Mouse (Mus musculus) kidney, adult 18-20 months (tissue): ENCODE data around the gene Wdr76.
A peak's percentile ranks its signal among the peaks of the same experiment; 100 is the strongest.
"Not testable (repeated sequence)": the region's sequence is repeated elsewhere in the genome, so short reads cannot be mapped to it uniquely, and the experiment has no call there.

Experiments used
- DNase-seq: peaks from one replicate; pipeline ENCODE4 v3.0.0; 2021

The Wdr76 gene

DNA sequence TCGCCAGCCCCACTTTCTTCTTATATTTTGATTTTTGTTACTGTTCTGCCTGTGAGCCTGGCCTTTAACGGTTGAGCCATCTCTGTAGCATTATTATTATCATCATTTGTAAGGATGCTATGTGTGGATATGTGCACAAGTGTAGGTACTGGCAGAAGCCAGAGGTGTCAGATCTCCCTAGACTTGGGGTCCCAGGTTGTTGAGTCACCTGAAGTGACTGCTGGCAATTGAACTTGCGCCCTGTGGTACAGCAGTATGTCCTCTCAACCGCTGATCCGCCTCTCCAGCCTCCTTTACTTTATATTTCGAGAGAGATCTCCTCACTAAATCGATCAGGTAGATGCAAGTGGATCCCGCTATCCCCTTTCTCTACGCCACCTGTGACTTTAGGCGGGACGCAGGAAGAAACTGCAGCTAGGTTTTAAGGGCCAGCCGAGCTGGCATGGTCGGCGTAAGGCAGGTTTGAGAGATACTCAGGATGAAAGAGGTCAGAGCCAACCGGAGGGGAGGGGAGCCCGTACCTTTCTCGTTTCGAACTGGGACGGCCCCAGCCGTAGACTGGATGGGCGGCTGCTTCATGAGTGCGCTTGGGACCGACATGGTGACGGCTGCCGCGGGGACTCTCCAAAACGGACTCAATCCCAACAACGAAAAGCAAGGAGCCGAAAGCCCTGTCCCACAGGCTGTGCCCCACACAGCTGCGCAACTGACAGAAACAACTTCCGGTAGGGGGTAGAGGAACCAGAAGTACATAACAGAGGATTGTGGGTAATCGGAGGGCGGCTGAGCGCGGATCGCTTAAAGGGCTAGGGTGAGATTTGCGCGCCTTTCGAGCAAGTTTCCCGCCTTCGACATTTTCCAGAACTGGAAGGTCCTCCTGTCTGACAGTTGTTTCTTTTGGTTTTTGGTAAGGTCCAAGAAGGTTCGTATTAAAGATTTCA, at the start of gene Wdr76, which contains the start of gene Mfap1a:
TSS of gene Wdr76 (plus strand) at position 782 of the 941 bp plus-strand sequence.
TSS of gene Mfap1a (minus strand) at position 724 of the 941 bp plus-strand sequence.
- peak; percentile 87 for DNase-seq

DNA sequence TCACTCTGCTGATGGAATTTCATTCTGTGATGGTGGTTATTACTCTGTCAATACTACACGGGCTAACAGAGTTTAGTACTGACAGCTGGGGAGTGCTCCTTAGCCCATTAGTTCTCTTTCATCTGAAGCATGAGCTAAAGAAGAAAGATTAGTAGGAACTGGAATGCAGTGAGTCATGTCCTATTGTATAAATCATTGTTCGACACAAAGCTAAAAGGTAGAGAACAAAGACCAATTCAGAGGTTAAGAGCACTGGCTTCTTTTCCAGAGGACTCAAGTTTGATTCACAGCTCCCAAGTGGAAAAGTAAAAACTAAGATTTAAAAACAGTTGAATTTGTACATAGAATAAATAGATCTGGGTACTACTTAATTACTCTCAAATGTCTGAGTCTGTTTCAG, 46.5 kb upstream of the Wdr76 start:
- no peak for DNase-seq

DNA sequence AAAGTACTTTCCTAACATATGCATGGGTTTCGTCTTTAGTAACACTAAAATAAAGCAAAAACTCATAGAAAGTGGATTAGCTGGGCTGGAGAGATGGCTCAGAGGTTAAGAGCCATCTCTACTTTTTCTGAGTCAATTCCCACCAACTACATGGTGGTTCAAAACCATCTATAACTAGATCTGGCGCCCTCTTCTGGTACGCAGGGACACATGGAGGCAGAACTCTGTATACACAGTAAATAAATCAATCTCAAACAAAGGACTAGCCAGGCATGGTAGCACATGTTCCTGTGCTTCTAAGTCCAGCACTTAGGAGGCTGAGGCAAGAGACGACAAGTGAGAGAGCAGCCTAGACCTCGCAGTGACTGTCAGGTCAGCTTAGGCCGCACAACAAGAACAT, 37.5 kb upstream of the Wdr76 start:
- not testable (repeated sequence) for DNase-seq

DNA sequence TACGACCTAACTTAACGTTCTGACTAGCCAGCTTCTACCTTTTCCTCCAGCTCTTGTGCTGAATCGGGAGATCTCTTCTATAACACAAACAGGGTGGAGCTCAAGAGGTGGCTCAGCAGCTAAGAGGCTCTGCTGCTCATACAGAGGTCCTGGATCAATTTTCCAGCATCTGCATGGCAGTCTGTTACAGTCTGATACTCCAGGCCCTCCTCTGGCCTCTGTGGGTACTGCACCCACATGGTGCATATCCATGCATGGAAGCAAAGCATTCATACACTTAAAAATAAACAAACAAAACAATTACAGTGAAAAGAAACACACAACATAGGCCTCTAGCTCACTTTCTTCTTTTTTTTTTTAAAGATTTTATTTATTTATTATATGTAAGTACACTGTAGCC, 33.7 kb upstream of the Wdr76 start:
- DNase-seq = not testable (repeated sequence)

DNA sequence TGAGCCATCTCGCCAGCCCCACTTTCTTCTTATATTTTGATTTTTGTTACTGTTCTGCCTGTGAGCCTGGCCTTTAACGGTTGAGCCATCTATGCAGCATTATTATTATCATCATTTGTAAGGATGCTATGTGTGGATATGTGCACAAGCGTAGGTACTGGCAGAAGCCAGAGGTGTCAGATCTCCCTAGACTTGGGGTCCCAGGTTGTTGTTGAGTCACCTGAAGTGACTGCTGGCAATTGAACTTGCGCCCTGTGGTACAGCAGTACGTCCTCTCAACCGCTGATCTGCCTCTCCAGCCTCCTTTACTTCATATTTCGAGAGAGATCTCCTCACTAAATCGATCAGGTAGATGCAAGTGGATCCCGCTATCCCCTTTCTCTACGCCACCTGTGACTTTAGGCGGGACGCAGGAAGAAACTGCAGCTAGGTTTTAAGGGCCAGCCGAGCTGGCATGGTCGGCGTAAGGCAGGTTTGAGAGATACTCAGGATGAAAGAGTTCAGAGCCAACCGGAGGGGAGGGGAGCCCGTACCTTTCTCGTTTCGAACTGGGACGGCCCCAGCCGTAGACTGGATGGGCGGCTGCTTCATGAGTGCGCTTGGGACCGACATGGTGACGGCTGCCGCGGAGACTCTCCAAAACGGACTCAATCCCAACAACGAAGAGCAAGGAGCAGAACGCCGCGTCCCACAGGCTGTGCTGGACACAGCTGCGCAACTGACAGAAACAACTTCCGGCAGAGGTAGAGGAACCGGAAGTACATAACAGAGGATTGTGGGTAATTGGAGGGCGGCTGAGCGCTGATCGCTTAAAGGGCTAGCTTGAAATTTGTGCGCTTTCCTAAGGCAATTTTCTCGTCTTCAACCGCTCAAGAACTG, 33.0 kb upstream of the Wdr76 start, which contains the start of gene Mfap1b:
TSS of gene Mfap1b (minus strand) at position 767 of the 879 bp plus-strand sequence.
- DNase-seq = peak; percentile 80

DNA sequence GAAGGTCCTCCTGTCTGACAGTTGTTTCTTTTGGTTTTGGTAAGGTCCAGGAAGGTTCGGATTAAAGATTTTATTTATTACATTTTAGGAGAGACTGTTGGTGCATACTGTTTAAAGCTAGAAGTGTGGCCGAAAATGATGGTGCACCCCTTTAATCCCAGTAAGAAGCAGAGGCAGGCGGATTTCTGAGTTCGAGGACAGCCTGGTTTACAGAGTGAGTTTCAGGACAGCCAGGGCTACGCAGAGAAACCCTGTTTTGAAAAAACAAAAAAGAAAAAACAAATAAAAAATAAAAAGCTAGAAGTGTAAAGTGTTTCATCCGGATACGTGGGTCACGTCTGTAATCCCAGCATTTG, 32.4 kb upstream of the Wdr76 start:
- no peak for DNase-seq

DNA sequence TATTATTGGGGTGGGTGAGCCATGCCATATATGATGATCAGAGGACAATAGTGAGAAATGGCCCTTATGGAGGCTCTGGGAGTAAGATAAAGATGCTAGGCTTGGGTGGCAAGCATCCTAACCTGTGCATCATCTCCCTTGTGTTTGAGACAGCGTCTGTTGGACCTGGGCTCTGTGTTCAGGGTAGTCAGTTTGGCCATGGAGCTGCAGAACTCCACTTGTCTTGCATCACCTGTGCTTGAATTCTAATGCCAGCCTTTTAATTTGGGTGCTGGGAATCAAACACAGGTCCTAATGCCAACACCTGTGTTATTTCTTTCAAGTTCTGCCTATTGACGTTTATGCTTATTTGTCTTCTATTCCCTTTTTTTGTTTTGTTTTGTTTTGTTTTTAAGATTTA, 31.2 kb upstream of the Wdr76 start:
- not testable (repeated sequence) for DNase-seq

DNA sequence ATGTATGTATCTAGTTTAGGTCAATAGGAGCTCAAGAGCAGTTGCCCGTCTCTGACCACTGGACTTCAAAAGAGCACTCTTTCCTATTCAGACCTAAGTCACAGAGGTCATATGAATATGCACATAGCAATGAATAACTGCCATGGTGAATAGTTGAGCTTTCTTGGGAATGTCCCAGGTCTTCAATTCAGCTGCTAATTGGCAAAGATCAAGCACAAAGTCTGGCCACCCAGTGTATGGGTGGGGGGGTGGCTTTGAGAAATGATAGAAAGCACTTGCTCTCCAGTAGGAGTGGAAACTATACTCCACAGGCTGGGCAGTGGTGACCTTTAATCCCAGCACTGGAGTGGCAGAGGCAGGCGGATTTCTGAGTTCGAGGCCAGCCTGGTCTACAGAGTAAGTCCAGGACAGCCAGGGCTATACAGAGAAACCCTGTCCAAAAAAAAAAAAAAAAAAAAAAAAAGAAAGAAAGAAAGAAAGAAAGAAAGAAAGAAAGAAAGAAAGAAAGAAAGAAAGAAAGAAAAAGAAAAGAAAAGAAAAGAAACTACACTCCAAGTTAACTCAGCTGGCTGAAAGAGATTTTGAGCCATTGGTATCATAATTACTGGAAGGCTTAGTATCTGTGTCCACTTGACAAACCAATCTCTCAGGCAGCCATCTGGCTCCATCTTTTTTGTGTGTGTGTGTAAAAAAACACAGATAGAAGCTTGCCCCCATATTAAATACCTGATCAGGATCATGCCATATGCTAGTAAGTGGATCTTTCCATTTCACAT, 28.8 kb upstream of the Wdr76 start:
- DNase-seq = no peak

DNA sequence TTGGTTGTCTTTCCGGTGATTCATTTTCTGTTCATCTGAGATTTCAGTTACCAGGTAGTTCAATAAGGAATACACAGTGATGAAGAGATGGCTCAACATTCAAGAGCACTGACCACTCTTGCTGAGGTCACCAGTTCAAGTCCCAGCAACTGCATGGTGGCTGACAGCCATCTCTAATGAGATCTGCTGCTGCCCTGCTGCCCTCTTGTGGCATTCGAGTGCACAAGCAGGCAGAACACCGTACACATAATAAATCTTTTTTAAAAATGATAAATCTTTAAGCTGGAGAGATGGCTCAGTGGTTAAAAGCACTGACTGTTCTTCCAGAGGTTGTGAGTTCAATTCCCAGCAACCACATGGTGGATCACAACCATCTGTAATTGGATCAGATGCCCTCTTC, 26.0 kb upstream of the Wdr76 start:
- DNase-seq = peak; percentile 15

DNA sequence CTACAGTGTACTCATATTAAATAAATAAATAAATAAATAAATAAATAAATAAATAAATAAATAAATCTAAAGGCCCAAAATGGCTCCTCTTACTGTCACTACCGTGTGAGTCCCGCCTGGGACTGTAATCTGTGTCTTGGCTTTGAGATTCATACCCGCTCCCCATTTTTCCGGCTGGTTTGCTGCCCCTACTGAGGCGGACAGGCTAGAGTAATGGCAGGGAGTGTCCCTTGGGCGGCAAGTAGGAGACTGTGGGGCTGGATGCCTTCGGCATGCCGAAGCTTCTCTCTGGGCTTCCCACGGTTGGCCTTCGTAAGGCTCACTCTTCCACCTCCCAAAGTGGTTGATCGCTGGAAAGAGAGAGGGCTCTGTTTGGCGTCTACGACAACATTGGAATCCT, 25.6 kb upstream of the Wdr76 start:
- DNase-seq = not testable (repeated sequence)

DNA sequence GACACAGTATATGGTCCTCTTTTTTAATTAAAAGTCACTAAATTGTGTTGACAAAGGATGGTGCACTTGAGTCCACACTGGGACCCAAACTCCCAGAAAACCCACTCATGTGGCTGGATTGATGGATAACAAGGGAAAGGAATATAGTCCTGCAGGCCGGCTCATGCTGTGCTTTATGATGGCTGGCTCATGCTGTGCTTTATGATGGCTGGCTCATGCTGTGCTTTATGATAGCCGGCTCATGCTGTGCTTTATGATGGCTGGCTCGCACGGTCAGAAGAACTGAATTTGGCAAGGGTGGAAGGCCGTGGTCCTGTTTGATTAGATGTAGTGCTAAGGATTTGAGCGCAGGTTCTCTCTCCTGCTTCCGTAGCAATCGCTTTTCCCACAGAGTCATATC, 22.9 kb upstream of the Wdr76 start:
- no peak for DNase-seq

DNA sequence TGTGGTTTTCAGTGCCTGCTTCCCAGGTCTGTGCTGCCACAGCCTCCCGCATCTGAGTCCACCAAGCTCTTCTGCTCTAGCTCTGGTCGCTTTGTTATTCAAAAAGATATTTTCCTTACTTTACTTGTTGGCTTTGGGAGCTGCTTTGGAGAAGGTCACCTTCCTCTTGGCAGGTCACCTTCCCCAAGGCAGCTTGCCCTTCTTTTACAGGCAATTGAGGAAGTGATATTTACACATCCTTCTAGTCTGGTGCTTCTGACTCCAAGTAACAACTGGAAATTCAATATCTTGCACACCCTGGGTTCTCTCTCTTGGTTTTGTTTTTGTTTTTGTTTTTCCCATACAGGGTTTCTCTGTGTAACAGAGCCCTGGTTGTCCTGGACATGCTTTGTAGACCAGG, 22.1 kb upstream of the Wdr76 start:
- not testable (repeated sequence) for DNase-seq

DNA sequence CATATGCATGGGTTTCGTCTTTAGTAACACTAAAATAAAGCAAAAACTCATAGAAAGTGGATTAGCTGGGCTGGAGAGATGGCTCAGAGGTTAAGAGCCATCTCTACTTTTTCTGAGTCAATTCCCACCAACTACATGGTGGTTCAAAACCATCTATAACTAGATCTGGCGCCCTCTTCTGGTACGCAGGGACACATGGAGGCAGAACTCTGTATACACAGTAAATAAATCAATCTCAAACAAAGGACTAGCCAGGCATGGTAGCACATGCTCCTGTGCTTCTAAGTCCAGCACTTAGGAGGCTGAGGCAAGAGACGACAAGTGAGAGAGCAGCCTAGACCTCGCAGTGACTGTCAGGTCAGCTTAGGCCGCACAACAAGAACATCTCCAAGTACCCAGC, 5.0 kb upstream of the Wdr76 start:
- DNase-seq = not testable (repeated sequence)

DNA sequence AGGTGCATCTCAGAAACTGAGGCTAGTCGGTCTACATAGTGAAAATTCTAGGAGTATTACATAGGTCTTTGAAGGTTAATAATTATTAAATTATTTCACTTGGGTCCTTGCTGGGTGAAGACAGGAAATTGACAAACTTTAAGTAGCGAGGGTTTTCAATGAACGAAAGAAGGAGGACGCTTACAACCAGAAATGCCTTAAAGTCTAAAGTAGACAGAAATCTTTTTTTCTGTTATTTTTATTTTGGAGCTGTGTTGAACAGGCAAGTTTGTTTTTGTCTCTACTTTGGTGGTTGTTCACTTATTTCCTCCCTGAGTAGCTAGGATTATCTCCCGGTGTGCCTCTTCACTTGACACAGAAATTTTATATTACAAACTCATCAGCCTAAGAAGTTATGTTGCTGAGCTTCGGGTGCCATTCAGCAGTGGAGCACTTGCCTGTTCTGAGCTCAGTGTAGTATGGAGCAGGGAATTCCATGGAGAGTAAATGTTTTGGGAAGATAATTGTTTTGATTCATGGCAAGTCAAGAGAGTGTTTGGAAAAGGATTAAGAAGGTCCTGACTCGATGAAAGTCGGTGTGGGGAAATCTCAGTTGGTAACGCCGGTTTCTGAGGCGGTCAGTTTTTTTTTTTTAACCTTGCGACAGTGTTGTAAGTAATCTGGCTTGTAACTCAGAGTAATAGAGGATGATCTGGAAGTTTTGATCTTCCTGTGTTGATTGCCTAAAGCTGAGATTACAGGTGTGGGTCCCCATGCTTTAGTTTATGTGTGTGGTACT, 839 bp downstream of the Wdr76 start:
- DNase-seq = no peak

DNA sequence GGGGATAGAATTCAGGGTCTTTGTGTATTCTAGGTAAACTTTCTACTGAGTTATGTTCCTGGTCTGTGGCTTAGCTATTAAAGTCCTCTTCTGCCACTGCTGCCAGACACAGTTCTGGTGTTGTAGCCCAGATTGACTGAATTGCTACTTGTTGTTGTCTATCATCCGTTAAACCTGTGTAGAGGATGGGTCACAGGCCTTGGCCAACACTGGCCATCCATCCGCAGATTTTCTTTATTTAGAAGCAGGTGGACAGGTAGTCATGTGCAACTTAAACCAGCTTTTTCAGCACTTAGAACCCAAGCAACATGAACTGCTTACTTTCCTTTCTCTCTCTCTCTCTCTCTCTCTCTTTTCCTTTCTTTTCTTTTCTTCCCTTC, 1.4 kb downstream of the Wdr76 start:
- no peak for DNase-seq

DNA sequence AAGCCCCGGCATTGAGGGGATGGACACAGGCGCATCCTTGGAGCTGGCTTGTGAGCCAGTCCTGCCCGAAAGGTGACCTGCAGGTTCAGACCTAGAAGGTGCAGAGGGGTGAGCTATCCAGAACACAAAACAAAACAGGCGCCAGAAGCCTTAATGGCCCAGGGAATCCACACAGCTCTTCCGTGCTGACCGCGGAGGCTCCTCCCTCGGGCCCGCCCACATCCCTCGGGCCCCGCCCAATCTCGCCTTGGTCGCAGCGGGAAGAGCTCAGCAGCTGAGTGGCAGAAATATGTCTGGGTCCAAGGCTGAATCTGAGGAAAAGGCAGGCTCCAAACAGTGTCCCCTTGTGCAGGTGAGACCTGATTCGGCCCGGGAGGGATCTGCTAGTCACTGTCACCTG, 3.1 kb downstream of the Wdr76 start:
- peak; percentile 83 for DNase-seq

DNA sequence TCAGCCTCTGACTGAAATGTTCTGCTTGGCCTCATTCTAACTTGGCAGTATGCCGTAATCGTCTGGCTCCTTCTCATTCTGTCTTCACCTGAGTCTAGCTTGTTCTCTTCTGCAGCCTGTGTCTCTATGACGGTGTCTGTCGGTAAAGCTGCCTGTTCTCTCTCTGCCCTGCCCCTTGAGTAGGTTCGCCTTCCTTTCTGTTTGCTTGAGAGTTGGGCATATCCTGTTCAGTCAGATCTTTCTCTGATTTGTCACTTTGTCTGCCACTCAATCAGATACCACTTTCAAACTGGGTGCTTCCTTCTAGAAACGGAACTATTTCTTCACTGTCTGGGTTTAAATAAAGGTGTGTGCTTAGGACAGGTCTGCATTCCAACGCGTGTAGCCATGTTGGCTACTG, 4.9 kb downstream of the Wdr76 start:
- DNase-seq = no peak

DNA sequence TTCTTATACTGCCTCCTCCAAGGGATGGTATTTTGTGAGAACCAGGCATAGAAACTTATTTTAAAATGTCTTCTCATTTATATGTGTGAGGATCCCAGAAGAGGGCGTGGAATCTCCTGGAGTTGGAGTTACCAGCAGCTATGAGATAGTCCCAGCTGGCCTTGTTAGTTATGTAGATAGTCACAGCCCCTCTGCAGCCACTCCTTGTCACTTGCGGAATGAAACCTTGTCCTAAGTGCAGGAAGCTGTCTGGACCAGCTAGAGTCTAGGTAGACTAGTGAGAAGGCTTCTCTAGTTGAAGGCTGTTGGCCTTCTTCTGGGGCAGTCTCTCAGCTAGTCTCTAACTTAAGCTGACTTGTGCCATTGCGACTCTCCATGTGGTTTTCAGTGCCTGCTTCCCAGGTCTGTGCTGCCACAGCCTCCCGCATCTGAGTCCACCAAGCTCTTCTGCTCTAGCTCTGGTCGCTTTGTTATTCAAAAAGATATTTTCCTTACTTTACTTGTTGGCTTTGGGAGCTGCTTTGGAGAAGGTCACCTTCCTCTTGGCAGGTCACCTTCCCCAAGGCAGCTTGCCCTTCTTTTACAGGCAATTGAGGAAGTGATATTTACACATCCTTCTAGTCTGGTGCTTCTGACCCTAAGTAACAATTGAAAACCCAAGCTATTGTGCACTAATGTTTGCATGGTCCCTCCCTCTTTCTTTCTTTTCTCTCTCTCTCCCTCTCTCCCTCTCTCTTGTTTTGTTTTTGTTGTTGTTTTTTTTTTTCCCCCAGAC, 6.7 kb downstream of the Wdr76 start:
- not testable (repeated sequence) for DNase-seq

DNA sequence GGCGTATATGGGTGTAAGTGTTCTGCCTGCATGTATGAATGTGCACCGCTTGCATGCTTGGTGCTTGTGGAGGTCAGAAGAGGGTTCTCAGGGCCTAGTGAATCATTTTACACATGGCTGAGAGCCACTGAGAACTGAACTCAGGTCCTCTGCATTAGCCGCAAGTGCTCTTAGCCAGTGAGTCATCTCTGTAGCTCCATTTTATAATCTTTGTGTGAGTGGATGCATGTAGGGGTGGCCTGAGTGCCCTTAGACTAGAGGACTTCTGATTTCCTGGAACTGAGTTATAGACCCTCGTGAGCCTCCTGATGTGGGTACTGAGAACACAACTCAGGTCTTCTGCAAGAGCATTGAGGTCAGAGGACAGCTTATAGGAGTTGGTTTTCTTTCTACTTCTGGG, 7.7 kb downstream of the Wdr76 start:
- DNase-seq = no peak

DNA sequence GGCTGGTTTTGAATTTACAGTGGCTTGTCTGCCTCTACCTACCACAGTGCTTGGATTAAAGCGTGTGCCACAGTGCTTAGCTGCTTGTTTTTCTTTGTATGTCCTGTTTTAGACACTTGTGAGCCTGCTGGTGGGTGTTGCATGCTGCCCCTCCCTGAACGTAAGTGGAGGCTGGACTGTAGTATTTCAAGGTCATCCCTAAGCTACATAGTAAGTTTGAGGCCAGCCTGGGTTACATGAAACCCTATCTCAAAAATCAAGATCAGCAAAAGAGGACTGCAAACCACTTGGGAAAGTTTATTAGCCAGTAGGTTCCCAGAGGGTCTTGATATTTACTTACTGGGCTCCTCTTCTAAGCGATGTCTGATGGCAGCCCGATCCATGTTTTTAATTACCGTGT, 11.6 kb downstream of the Wdr76 start:
- DNase-seq = no peak

DNA sequence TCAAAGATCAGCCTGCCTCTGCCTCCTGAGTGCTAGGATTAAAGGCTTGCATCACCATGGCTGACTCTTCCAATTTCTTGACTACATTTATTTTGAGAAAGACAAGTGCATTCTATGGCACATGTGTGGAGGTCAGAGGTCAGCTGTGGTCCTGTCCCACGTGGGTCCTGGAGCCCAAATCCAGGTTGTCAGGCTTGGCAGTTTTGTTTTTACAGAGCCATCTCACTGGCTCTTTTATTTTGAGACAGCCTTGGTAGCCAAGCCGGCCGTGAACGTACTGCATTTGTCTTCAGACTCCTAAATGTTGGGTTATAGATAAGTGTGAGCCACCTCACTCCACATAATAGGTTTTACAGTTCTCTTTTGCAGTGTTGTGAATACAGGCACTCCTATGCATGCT, 12.2 kb downstream of the Wdr76 start:
- not testable (repeated sequence) for DNase-seq
